Comparison of ENCODE assay signal across 21 mouse cellular contexts in the genomic region with DNA sequence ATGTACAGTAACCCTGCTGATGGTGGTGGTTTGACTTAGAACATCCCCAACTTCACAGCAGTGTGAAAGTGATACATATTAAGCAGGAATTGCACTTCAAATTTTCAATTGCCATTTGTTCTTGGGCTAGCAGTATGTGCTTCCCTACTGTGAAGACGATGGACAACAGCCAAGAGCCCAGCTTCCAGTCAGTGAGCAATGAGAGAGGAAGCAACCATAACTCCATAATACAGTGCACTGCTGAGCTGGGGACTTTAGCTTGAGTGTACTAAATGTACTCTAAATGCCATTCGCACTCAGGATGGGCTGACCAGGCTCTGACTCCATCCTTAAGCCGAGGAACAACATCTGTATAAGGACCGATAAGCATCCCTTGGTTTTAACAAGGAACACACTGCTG.
DNase-seq lines count a peak whose midpoint lies in the region; ATAC-seq and TF ChIP-seq lines count a peak whose summit lies in the region.
"Had no signal": no experiment of that assay in that cellular context is flagged by ENCODE, and none has a peak within 500 bp of the region (broad histone marks: within the 10 kb centered on the region; RNA-seq: fewer than 3 reads in every experiment).

No protein-coding gene starts in this region.

- H3K36me3 ChIP-seq in hindbrain, postnatal 0 days (ENCODE audit: insufficient read depth, low read length), result no peaks in the 10 kb centered on the region
- H3K36me3 ChIP-seq in hindbrain, embryonic 13.5 days, result no peaks in the 10 kb centered on the region
- H3K36me3 ChIP-seq: embryonic facial prominence, embryonic 12.5 days; kidney, embryonic 15.5 days; midbrain, embryonic 15.5 days had no signal

- TF ChIP-seq CTCF in hindbrain, postnatal 0 days (IDR thresholded peaks at IDR 0.05; ENCODE audit: low read depth), result no peak

- H3K27me3 ChIP-seq in hindbrain, postnatal 0 days (ENCODE audit: insufficient read depth, low read length), result no peaks in the 10 kb centered on the region
- H3K27me3 ChIP-seq in hindbrain, embryonic 13.5 days, result no peaks in the 10 kb centered on the region
- H3K27me3 ChIP-seq: embryonic facial prominence, embryonic 12.5 days; kidney, embryonic 15.5 days; midbrain, embryonic 15.5 days; Patski had no signal

- WGBS in hindbrain, postnatal 0 days, result 60% methylated on average over 4 of the region's 4 CpGs
- WGBS in hindbrain, embryonic 13.5 days, result 87% methylated on average over 4 of the region's 4 CpGs

- H3K4me1 ChIP-seq in hindbrain, postnatal 0 days (ENCODE audit: insufficient read depth, low read length), result no peaks in the 10 kb centered on the region
- H3K4me1 ChIP-seq in hindbrain, embryonic 13.5 days (replicated peaks), result no peaks in the 10 kb centered on the region
- H3K4me1 ChIP-seq: embryonic facial prominence, embryonic 12.5 days; kidney, embryonic 15.5 days; midbrain, embryonic 15.5 days had no signal

- H3K9me3 ChIP-seq in hindbrain, postnatal 0 days (ENCODE audit: low read length), result no peaks in the 10 kb centered on the region
- no peaks in the 10 kb centered on the region for H3K9me3 ChIP-seq in hindbrain, embryonic 13.5 days
- H3K9me3 ChIP-seq: embryonic facial prominence, embryonic 12.5 days; kidney, embryonic 15.5 days; midbrain, embryonic 15.5 days had no signal

- no peak overlapping the region for H3K9ac ChIP-seq in hindbrain, postnatal 0 days (replicated peaks; ENCODE audit: low read length)
- no peak overlapping the region for H3K9ac ChIP-seq in hindbrain, embryonic 13.5 days
- H3K9ac ChIP-seq: embryonic facial prominence, embryonic 12.5 days; kidney, embryonic 15.5 days; midbrain, embryonic 15.5 days had no signal

- H3K4me3 ChIP-seq in hindbrain, postnatal 0 days (ENCODE audit: low read length), result no peak overlapping the region
- H3K4me3 ChIP-seq in hindbrain, embryonic 13.5 days, result no peak overlapping the region
- H3K4me3 ChIP-seq: embryonic facial prominence, embryonic 12.5 days; kidney, embryonic 15.5 days; midbrain, embryonic 15.5 days; myocyte had no signal

- H3K4me2 ChIP-seq in hindbrain, postnatal 0 days (ENCODE audit: low read depth, low read length), result no peak overlapping the region
- H3K4me2 ChIP-seq in hindbrain, embryonic 13.5 days, result no peak overlapping the region
- H3K4me2 ChIP-seq: embryonic facial prominence, embryonic 12.5 days; kidney, embryonic 15.5 days; midbrain, embryonic 15.5 days had no signal

- no peak for ATAC-seq in hindbrain, postnatal 0 days
- ATAC-seq in hindbrain, embryonic 13.5 days (ENCODE audit: low FRiP score), result no peak
- ATAC-seq in cerebellum, adult (ENCODE audit: insufficient number of reproducible peaks, low FRiP score, low TSS enrichment), result peak; percentile 84
- ATAC-seq: hindbrain, embryonic 16.5 days; intestine, postnatal 0 days; midbrain, embryonic 15.5 days; Patski had no signal

- no peak overlapping the region for H3K27ac ChIP-seq in hindbrain, postnatal 0 days
- no peak overlapping the region for H3K27ac ChIP-seq in hindbrain, embryonic 13.5 days
- H3K27ac ChIP-seq: embryonic facial prominence, embryonic 12.5 days; kidney, embryonic 15.5 days; midbrain, embryonic 15.5 days; stomach, postnatal 0 days had no signal

- peak; percentile 63 for DNase-seq in hindbrain, postnatal 0 days (ENCODE audit: low spot score)
- DNase-seq in Muller cell, postnatal 12 days (ENCODE audit: inconsistent ontology term), result peak; percentile 82
- DNase-seq in cerebellum, adult 9-10 months, result peak; percentile 66
- DNase-seq in lung, postnatal 4 days, result no peak
- DNase-seq in lung, postnatal 36 days, result no peak
- no peak for DNase-seq in thymus, adult 18-20 months
- DNase-seq: adrenal gland, adult 2 months; gastrocnemius, postnatal 36 days; kidney, postnatal 36 days; lung, postnatal 10 days; right cerebral cortex, adult 18-20 months had no signal

Comparison
In these comparisons a context has a peak if more than half of its experiments do, and no peak if none do; other contexts are left out.
1. DNase-seq: peak in hindbrain, postnatal 0 days (single experiment), Muller cell, postnatal 12 days (single experiment) and cerebellum, adult 9-10 months (single experiment); none in lung, postnatal 4 days (0 of 2), lung, postnatal 36 days (single experiment) and thymus, adult 18-20 months (0 of 2).